Mouse (Mus musculus): ENCODE results near the gene Mapk7.

The Mapk7 gene

GRCm38 (mm10) chr11:61449499-61450292 is 44.5 kb downstream of the Mapk7 start:
- DNase-seq, result peak; percentile 53

- no peak for DNase-seq
Measured at GRCm38 (mm10) chr11:61448599-61449225, 45.5 kb downstream of the Mapk7 start.

GRCm38 (mm10) chr11:61448041-61448440 is 46.2 kb downstream of the Mapk7 start:
- DNase-seq, result no peak

- DNase-seq, result no peak
Measured at GRCm38 (mm10) chr11:61447296-61447695, 46.9 kb downstream of the Mapk7 start.

GRCm38 (mm10) chr11:61443807-61444206 is 50.4 kb downstream of the Mapk7 start:
- DNase-seq, result no peak

- DNase-seq, result no peak
Measured at GRCm38 (mm10) chr11:61441670-61442069, 52.5 kb downstream of the Mapk7 start.

- no peak for DNase-seq
Measured at GRCm38 (mm10) chr11:61440416-61440815, 53.8 kb downstream of the Mapk7 start.

GRCm38 (mm10) chr11:61439170-61439569 is 55.0 kb downstream of the Mapk7 start:
- DNase-seq, result no peak

Measured in right cerebral cortex, postnatal 14 days (tissue).